ENCODE assay signal across 8 mouse cellular contexts in the genomic region with DNA sequence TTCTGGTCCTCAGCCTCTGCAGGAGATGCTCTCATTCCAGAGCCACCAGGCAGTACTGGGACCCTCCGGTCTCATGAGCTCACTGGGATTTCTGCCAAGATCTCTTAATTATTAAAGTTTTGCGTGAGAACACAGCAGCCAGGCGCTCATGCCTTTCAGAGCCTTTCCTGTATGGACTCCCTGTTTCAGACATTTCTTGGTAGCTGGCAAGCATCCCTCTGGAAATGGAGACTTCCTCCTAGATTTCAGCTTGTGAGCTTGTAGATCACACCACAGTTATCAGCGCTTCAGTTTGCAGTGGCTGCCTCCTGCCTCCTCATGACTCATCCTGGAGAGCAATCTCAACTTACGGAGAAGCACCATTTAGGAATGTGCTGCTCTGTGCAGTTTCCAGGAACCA. TPM values are rescaled to one million over a fixed set of nuclear protein-coding genes. Genes with fewer than 3 reads are reported as not detected.
DNase-seq lines count a peak whose midpoint lies in the region; ATAC-seq and TF ChIP-seq lines count a peak whose summit lies in the region.

No protein-coding gene starts in this region.

- peak; percentile 50 for DNase-seq in gastrocnemius, adult 18-20 months (ENCODE audit: low spot score)
- DNase-seq in gastrocnemius, postnatal 10 days: no peak
- peak; percentile 91 for DNase-seq in Patski (ENCODE audit: low read depth, low spot score)
- DNase-seq in heart, adult 9 months (ENCODE audit: low spot score in 2 of 2): peak; percentile 80 to 84
- DNase-seq in layer of hippocampus, adult 9-10 months (ENCODE audit: low spot score): peak; percentile 11
- DNase-seq in right cerebral cortex, postnatal 10 days (ENCODE audit: low spot score in 2 of 2): peak; percentile 57 to 58
- DNase-seq in hindbrain, embryonic 11.5 days (ENCODE audit: low spot score): no peak

- no peaks in the 10 kb centered on the region for H3K36me3 ChIP-seq in hindbrain, embryonic 11.5 days (ENCODE audit: control insufficient read depth, insufficient read depth, low read length)

- no peaks in the 10 kb centered on the region for H3K9me3 ChIP-seq in hindbrain, embryonic 11.5 days (ENCODE audit: control insufficient read depth, low read length)

- ATAC-seq in Patski: peak; percentile 93
- no peak for ATAC-seq in hindbrain, embryonic 11.5 days (ENCODE audit: low FRiP score)
- ATAC-seq in erythroblast, adult 5-6 weeks (replicated peaks; ENCODE audit: low FRiP score, poor library complexity, severe bottlenecking): no peak

- CTCF ChIA-PET in Patski (lab: Charles Lee): interaction anchor here (1.1 to 1.4 kb wide), 2 partner anchors 12 to 57 kb away, joined by 3 to 5 read pairs; no protein-coding TSS in a partner anchor

- H3K4me2 ChIP-seq in hindbrain, embryonic 11.5 days (replicated peaks; ENCODE audit: low read depth, low read length): no peak overlapping the region

- H3K4me1 ChIP-seq in hindbrain, embryonic 11.5 days (replicated peaks; ENCODE audit: control insufficient read depth, insufficient read depth, low read length): no peaks in the 10 kb centered on the region

- H3K9ac ChIP-seq in hindbrain, embryonic 11.5 days (ENCODE audit: low read depth, low read length): no peak overlapping the region

- no peak overlapping the region for H3K27ac ChIP-seq in hindbrain, embryonic 11.5 days (ENCODE audit: low read depth, low read length)

- no peak for TF ChIP-seq CTCF in Patski (IDR thresholded peaks at IDR 0.05)

- 91% methylated on average over 5 of the region's 5 CpGs for WGBS in hindbrain, embryonic 11.5 days

- no peaks in the 10 kb centered on the region for H3K27me3 ChIP-seq in Patski
- H3K27me3 ChIP-seq in hindbrain, embryonic 11.5 days (ENCODE audit: control insufficient read depth, insufficient read depth, low read length): no peaks in the 10 kb centered on the region

- no peak overlapping the region for H3K4me3 ChIP-seq in hindbrain, embryonic 11.5 days (ENCODE audit: low read depth, low read length)

- in situ Hi-C loops in Patski (cut with MboI; ENCODE audit: low pct_unique_long_range_greater_than_20kb): loop anchor here (5.0 kb wide), 2 partner anchors 35 to 100 kb away; no protein-coding TSS in a partner anchor

- POLR2A ChIA-PET in Patski (lab: Charles Lee): no interaction called here

RNA-seq across cellular contexts. Expression of gene Il1r1, which starts 53.0 kb away (rescaled TPM):
- total RNA-seq in gastrocnemius, adult 18-20 months (2021): 1 to 10 TPM; 2.7 to 3.4 TPM
- total RNA-seq in gastrocnemius, postnatal 10 days (2021): 1 to 10 TPM; 5.5 to 5.7 TPM
- 32.6 TPM for polyA plus RNA-seq in Patski (2021)
- 0.71 and 1.7 TPM in 2 replicates for polyA plus RNA-seq in hindbrain, embryonic 11.5 days (2014; fragmentation: Nextera tagmentation; extraction: Ambion mirVana)
- 22.1 and 35.3 TPM in 2 replicates for total RNA-seq in erythroblast, adult 5-6 weeks (2015; ENCODE audit: low replicate concordance)
- total RNA-seq in erythroblast, adult 5-6 weeks (2017; ENCODE audit: low replicate concordance): 34.5 and 39.0 TPM in 2 replicates

Comparison
In these comparisons a context has a peak if more than half of its experiments do, and no peak if none do; other contexts are left out.
1. DNase-seq: peak in gastrocnemius, adult 18-20 months (single experiment), Patski (single experiment), heart, adult 9 months (2 of 2), layer of hippocampus, adult 9-10 months (single experiment) and right cerebral cortex, postnatal 10 days (2 of 2); none in gastrocnemius, postnatal 10 days (single experiment) and hindbrain, embryonic 11.5 days (single experiment).